Mouse (Mus musculus) MEL (cell line): ENCODE data around the gene Ccn1. TPM values are rescaled to one million over a fixed set of nuclear protein-coding genes. Genes with fewer than 3 reads are reported as not detected.

Experiments used
- DNase-seq: peaks from one replicate; pipeline ENCODE4 v3.0.0; 2011; ENCODE audit warnings: low read depth, low spot score
- H3K27ac ChIP-seq: 2 replicates; pipeline ENCODE4 v1.5.1; 2012; ENCODE audit warnings: low read depth, mild to moderate bottlenecking, control low read depth, low read length, moderate library complexity; ENCODE audit not compliant: control insufficient read depth
- H3K27me3 ChIP-seq, 2 experiments: fragments of 150-350 bp in 1 of 2; sonication (generic) in 1 of 2; 2 replicates each; pipeline ENCODE4 v1.6.1; 2012; ENCODE audit warnings: low read length in 2 of 2, mild to moderate bottlenecking in 2 of 2, improper control_type of control experiment in 1 of 2, moderate library complexity in 1 of 2; ENCODE audit not compliant: insufficient read depth in 2 of 2, control insufficient read depth in 1 of 2
- H3K36me3 ChIP-seq, 2 experiments: 2 replicates each; pipeline ENCODE4 v1.6.1; 2012 to 2014; ENCODE audit warnings: low read length in 2 of 2, improper control_type of control experiment in 1 of 2, inconsistent platforms in 1 of 2, mild to moderate bottlenecking in 1 of 2; ENCODE audit not compliant: insufficient read depth in 2 of 2, control insufficient read depth in 1 of 2
- H3K4me1 ChIP-seq, 2 experiments: fragments of 150-350 bp in 1 of 2; sonication (generic) in 1 of 2; 2 replicates each; pipeline ENCODE4 v1.6.1; 2012; ENCODE audit warnings: low read length in 2 of 2, improper control_type of control experiment in 1 of 2, mild to moderate bottlenecking in 1 of 2; ENCODE audit not compliant: insufficient read depth in 2 of 2, control insufficient read depth in 1 of 2
- H3K4me3 ChIP-seq, 2 experiments: fragments of 150-350 bp in 1 of 2; sonication (generic) in 1 of 2; 2 replicates each; pipeline ENCODE4 v1.5.1; 2012; ENCODE audit warnings: low read depth in 2 of 2, low read length in 2 of 2, mild to moderate bottlenecking in 2 of 2, moderate library complexity in 2 of 2, control low read depth in 1 of 2, improper control_type of control experiment in 1 of 2; ENCODE audit not compliant: control insufficient read depth in 1 of 2, insufficient read depth in 1 of 2
- H3K79me2 ChIP-seq: 2 replicates; pipeline ENCODE4 v1.6.1; 2012; ENCODE audit warnings: mild to moderate bottlenecking, low read length, moderate library complexity; ENCODE audit not compliant: control insufficient read depth, poor library complexity, insufficient read depth
- H3K9ac ChIP-seq: 2 replicates; pipeline ENCODE4 v1.6.1; 2012; ENCODE audit warnings: low read depth, mild to moderate bottlenecking, control low read depth, low read length, moderate library complexity; ENCODE audit not compliant: control insufficient read depth, poor library complexity, severe bottlenecking
- H3K9me3 ChIP-seq: fragments of 150-350 bp; sonication (generic); replicated peaks from 2 replicates; pipeline ENCODE4 v1.6.1; 2012; ENCODE audit warnings: mild to moderate bottlenecking, low read length, improper control_type of control experiment, moderate library complexity; ENCODE audit not compliant: insufficient read depth
- BHLHE40 ChIP-seq: IDR thresholded peaks from 2 replicates; pipeline ENCODE4 v1.6.1; 2012; ENCODE audit warnings: low read depth, mild to moderate bottlenecking, inconsistent platforms, low read length, improper control_type of control experiment, borderline replicate concordance
- CHD1 ChIP-seq: IDR thresholded peaks from 2 replicates; pipeline ENCODE4 v1.6.1; 2012; ENCODE audit warnings: low read depth, mild to moderate bottlenecking, inconsistent platforms, low read length, improper control_type of control experiment
- CTCF ChIP-seq, 3 experiments: IDR thresholded peaks in 2 of 3; conservative IDR thresholded peaks in 1 of 3; 2 replicates each; pipeline ENCODE4 v1.5.1; 2011 to 2012; ENCODE audit warnings: low read length in 3 of 3, low read depth in 2 of 3, mild to moderate bottlenecking in 2 of 3, improper control_type of control experiment in 1 of 3, inconsistent platforms in 1 of 3, mixed read lengths in 1 of 3, moderate library complexity in 1 of 3; ENCODE audit not compliant: control insufficient read depth in 1 of 3, insufficient read depth in 1 of 3, poor library complexity in 1 of 3, severe bottlenecking in 1 of 3
- E2F4 ChIP-seq: IDR thresholded peaks from 2 replicates; pipeline ENCODE4 v1.6.1; 2011; ENCODE audit warnings: low read depth, low read length, improper control_type of control experiment, borderline replicate concordance
- EP300 ChIP-seq, 2 experiments: IDR thresholded peaks; 2 replicates each; pipeline ENCODE4 v1.6.1; 2011; ENCODE audit warnings: improper control_type of control experiment in 2 of 2, low read length in 2 of 2, low read depth in 1 of 2, mild to moderate bottlenecking in 1 of 2
- ETS1 ChIP-seq: IDR thresholded peaks from 2 replicates; pipeline ENCODE4 v1.6.1; 2012; ENCODE audit warnings: low read depth, mild to moderate bottlenecking, inconsistent platforms, low read length, improper control_type of control experiment, moderate library complexity
- GATA1 ChIP-seq: IDR thresholded peaks from 2 replicates; pipeline ENCODE4 v1.6.1; 2011; ENCODE audit warnings: low read depth, low read length, improper control_type of control experiment
- HCFC1 ChIP-seq: IDR thresholded peaks from 2 replicates; pipeline ENCODE4 v1.6.1; 2012; ENCODE audit warnings: low read depth, mild to moderate bottlenecking, inconsistent platforms, low read length, improper control_type of control experiment, moderate library complexity
- JUND ChIP-seq: IDR thresholded peaks from 2 replicates; pipeline ENCODE4 v1.6.1; 2011; ENCODE audit warnings: low read depth, mild to moderate bottlenecking, improper control_type of control experiment, low read length
- KAT2A ChIP-seq: conservative IDR thresholded peaks from 2 replicates; pipeline ENCODE4 v1.6.1; 2012; ENCODE audit warnings: low read depth, low read length, improper control_type of control experiment, inconsistent platforms
- MAFK ChIP-seq: IDR thresholded peaks from 2 replicates; pipeline ENCODE4 v1.6.1; 2011; ENCODE audit warnings: low read depth, mild to moderate bottlenecking, low read length, improper control_type of control experiment, borderline replicate concordance
- MAX ChIP-seq: IDR thresholded peaks from 2 replicates; pipeline ENCODE4 v1.6.1; 2011; ENCODE audit warnings: low read length, improper control_type of control experiment
- MAZ ChIP-seq: IDR thresholded peaks from 2 replicates; pipeline ENCODE4 v1.6.1; 2012; ENCODE audit warnings: low read depth, mild to moderate bottlenecking, inconsistent platforms, low read length, improper control_type of control experiment
- MEF2A ChIP-seq: IDR thresholded peaks from 2 replicates; pipeline ENCODE4 v1.6.1; 2014; ENCODE audit warnings: low read depth, mild to moderate bottlenecking, inconsistent platforms, low read length, improper control_type of control experiment; ENCODE audit not compliant: poor library complexity, insufficient replicate concordance, severe bottlenecking; ENCODE audit errors: extremely low read depth
- MYB ChIP-seq: IDR thresholded peaks from 2 replicates; pipeline ENCODE4 v1.6.1; 2011; ENCODE audit warnings: mild to moderate bottlenecking, low read depth, low read length, improper control_type of control experiment
- MYC ChIP-seq: IDR thresholded peaks from 2 replicates; pipeline ENCODE4 v1.6.1; 2011; ENCODE audit warnings: low read depth, mild to moderate bottlenecking, low read length, improper control_type of control experiment, moderate library complexity
- NELFE ChIP-seq: IDR thresholded peaks from 2 replicates; pipeline ENCODE4 v1.6.1; 2011; ENCODE audit warnings: low read depth, low read length, improper control_type of control experiment
- RAD21 ChIP-seq: IDR thresholded peaks from 2 replicates; pipeline ENCODE4 v1.6.1; 2011; ENCODE audit warnings: mild to moderate bottlenecking, low read depth, low read length, improper control_type of control experiment
- SIN3A ChIP-seq: IDR thresholded peaks from 2 replicates; pipeline ENCODE4 v1.6.1; 2012; ENCODE audit warnings: low read length, improper control_type of control experiment, inconsistent platforms
- SMC3 ChIP-seq: IDR thresholded peaks from 2 replicates; pipeline ENCODE4 v1.6.1; 2011; ENCODE audit warnings: low read depth, low read length, improper control_type of control experiment
- TAL1 ChIP-seq: IDR thresholded peaks from 2 replicates; pipeline ENCODE4 v1.6.1; 2012; ENCODE audit warnings: mild to moderate bottlenecking, inconsistent platforms, low read length, moderate library complexity, mixed read lengths
- TCF12 ChIP-seq: IDR thresholded peaks from 2 replicates; pipeline ENCODE4 v1.6.1; 2014; ENCODE audit warnings: low read depth, mild to moderate bottlenecking, inconsistent platforms, low read length, improper control_type of control experiment, moderate library complexity
- USF1 ChIP-seq: IDR thresholded peaks from 2 replicates; pipeline ENCODE4 v1.6.1; 2014; ENCODE audit warnings: low read depth, mild to moderate bottlenecking, inconsistent platforms, low read length, improper control_type of control experiment, moderate library complexity
- ZC3H11A ChIP-seq: IDR thresholded peaks from 2 replicates; pipeline ENCODE4 v1.6.1; 2012; ENCODE audit warnings: low read depth, mild to moderate bottlenecking, inconsistent platforms, low read length, improper control_type of control experiment
- ZKSCAN1 ChIP-seq: IDR thresholded peaks from 2 replicates; pipeline ENCODE4 v1.6.1; 2012; ENCODE audit warnings: low read depth, mild to moderate bottlenecking, inconsistent platforms, low read length, improper control_type of control experiment, moderate library complexity
- polyA plus RNA-seq, 2 experiments: library from polyadenylated mRNA; stranded (reverse) in 1 of 2; unstranded in 1 of 2; fragments of >175 nt in 1 of 2; fragments of >200 nt in 1 of 2; gene quantifications; 2 replicates each; pipeline versions ENCODE4 v1.2.1 to v1.2.4; 2012; ENCODE audit warnings: low replicate concordance in 2 of 2, low read depth in 1 of 2; ENCODE audit not compliant: insufficient read length in 2 of 2, insufficient read depth in 1 of 2, missing spikeins in 1 of 2
- total RNA-seq: library from RNA; depleted of rRNA; stranded (reverse); fragments of 300-350 nt; gene quantifications from 2 replicates; pipeline ENCODE4 v1.2.3, GENCODE M21; 2012

Ccn1 gene
- total and polyA plus RNA-seq, 3 experiments = not detected

GRCm38 (mm10) chr3:145645463-145645862 lies 4.3 kb downstream of the Ccn1 start:
- H3K27me3 ChIP-seq = no peaks in the 10 kb centered on the region
- no peak for TF ChIP-seq SMC3
- no peak for TF ChIP-seq GATA1
- TF ChIP-seq ZC3H11A = no peak
- TF ChIP-seq NELFE = no peak
- TF ChIP-seq E2F4 = no peak
- TF ChIP-seq HCFC1 = no peak
- TF ChIP-seq MAZ = no peak
- no peak for TF ChIP-seq RAD21
- TF ChIP-seq TCF12 = no peak
- TF ChIP-seq MYC = no peak
- no peak for TF ChIP-seq SIN3A
- TF ChIP-seq BHLHE40 = no peak
- no peak for TF ChIP-seq CTCF (IDR thresholded peaks at IDR 0.05 in 2 of 3, conservative IDR thresholded peaks at IDR 0.05 in 1 of 3; ENCODE audit: control insufficient read depth in 1 of 3, insufficient read depth in 1 of 3, low read depth in 2 of 3, low read length in 3 of 3, poor library complexity in 1 of 3, severe bottlenecking in 1 of 3)
- TF ChIP-seq MYB = no peak
- no peak for TF ChIP-seq KAT2A
- no peak for TF ChIP-seq MAFK
- TF ChIP-seq JUND = no peak

GRCm38 (mm10) chr3:145642861-145643260 lies 6.9 kb downstream of the Ccn1 start:
- Histone ChIP-seq H3K4me3 (no peak overlapping the region), H3K27me3 (no peaks in the 10 kb centered on the region), H3K4me1 (no peaks in the 10 kb centered on the region), H3K9me3 (no peaks in the 10 kb centered on the region), H3K79me2 (no peaks in the 10 kb centered on the region), H3K9ac (no peak overlapping the region), H3K27ac (no peak overlapping the region), H3K36me3 (no peaks in the 10 kb centered on the region)
- DNase-seq = no peak
- TF ChIP-seq MEF2A (no peak), TCF12 (no peak), ZKSCAN1 (no peak), JUND (no peak), USF1 (no peak), EP300 (IDR thresholded peaks at IDR 0.05; ENCODE audit: low read depth in 1 of 2, low read length in 2 of 2) (no peak), GATA1 (no peak), CHD1 (no peak), ETS1 (no peak), MAZ (no peak), CTCF (IDR thresholded peaks at IDR 0.05 in 2 of 3, conservative IDR thresholded peaks at IDR 0.05 in 1 of 3; ENCODE audit: control insufficient read depth in 1 of 3, insufficient read depth in 1 of 3, low read depth in 2 of 3, low read length in 3 of 3, poor library complexity in 1 of 3, severe bottlenecking in 1 of 3) (no peak), TAL1 (no peak), NELFE (no peak), SMC3 (no peak), MAX (no peak)
- TF ChIP-seq, all 39 proteins: peak for 0

More at GRCm38 (mm10) chr3:145645463-145645862, 4.3 kb downstream of the Ccn1 start:
- no peak overlapping the region for H3K9ac ChIP-seq
- no peak overlapping the region for H3K27ac ChIP-seq
- no peaks in the 10 kb centered on the region for H3K79me2 ChIP-seq
- H3K4me3 ChIP-seq = no peak overlapping the region
- no peaks in the 10 kb centered on the region for H3K4me1 ChIP-seq
- H3K36me3 ChIP-seq = no peaks in the 10 kb centered on the region
- DNase-seq = no peak
- no peaks in the 10 kb centered on the region for H3K9me3 ChIP-seq
